Mouse (Mus musculus) MEL-GATA-1-ER (cell line): Measurements from ENCODE around the gene Hspb6.

Source experiments
- DNase-seq: peaks from one replicate; pipeline ENCODE4 v3.0.0-alpha.2; 2012; ENCODE audit warnings: low read depth; ENCODE audit errors: extremely low read depth

The Hspb6 gene

DNA sequence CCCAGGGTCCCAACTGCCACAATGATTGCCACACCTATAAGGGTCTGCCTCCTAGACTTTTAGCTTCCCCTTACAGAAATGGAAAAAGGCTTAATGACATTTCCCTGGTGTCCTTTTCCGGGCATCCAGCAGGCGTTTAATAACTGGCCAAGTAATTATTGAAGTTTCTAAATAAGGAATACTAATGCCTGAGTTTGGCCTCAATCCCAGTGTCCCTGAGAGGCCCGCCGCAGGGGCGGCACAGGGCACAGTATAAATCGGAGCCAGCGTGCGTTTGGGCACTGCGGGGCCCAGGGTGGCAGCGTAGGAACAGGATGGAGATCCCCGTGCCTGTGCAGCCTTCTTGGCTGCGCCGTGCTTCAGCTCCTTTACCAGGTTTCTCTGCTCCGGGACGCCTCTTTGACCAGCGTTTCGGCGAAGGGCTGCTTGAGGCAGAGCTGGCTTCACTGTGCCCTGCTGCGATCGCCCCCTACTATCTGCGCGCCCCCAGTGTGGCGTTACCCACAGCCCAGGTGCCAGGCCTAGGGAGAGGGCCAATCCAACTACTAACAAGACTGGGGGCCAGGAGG lies 1.1 kb downstream of the Hspb6 start:
- DNase-seq: no peak

DNA sequence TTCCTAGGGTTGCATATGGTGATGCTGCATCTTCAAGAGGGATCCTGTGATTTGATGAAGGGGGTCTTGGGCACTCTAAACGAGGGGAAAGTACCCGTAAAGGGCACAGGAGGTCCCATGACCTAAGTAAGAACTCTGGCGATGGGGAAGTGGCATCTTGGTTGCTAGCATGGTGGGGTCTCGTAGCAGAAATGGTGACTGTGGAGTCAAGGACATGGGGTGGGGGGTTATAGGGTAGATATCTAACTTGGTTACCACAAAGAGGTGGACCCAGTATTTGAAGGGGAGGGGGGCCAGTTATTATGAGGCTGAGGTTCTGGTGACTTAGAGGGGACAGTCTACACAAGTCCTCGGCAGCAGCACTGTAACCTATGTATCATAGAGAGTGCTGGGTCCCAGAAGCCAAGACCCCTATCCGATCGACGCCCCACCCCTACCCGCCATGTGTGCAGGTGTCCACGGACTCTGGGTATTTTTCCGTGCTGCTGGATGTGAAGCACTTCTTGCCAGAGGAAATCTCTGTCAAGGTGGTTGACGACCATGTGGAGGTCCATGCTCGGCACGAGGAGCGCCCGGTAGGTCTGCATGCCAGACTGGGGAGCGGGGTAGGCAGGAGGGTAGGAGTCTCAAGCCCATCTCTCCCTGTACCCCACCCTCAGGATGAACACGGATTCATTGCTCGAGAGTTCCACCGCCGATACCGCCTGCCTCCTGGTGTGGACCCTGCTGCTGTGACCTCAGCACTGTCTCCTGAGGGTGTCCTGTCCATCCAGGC lies 2.0 kb downstream of the Hspb6 start:
- no peak for DNase-seq

DNA sequence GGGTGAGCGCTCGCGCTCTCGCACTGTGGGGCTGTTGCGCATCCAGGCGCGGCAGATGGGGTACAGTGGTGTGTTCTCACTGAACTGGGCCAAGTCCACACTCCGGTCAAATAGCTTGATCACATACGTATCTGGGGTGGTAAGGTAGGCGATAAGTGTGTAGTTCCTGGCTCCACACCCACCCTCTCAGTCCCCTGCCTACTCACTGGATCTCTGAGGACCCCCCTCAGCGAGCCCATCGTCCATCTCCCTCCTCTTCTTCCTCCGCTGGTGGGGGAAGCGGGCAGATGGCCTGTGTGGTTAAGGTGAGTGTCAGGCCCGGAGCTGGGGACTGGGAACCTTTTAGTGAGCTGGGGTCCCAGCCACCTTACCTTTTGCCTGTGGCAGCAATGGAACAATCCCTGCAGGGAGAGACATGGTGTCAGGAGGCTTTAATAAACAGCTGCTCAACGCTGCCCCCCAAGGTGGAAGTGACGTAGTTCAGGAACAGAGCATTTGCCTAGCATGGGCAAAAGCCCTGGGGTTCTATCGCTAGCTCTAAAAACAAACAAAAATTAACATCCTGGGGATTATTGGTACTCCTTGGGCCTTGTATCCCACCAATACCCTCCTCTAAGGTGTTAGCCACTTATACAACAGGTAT lies 5.0 kb downstream of the Hspb6 start:
- DNase-seq: no peak

DNA sequence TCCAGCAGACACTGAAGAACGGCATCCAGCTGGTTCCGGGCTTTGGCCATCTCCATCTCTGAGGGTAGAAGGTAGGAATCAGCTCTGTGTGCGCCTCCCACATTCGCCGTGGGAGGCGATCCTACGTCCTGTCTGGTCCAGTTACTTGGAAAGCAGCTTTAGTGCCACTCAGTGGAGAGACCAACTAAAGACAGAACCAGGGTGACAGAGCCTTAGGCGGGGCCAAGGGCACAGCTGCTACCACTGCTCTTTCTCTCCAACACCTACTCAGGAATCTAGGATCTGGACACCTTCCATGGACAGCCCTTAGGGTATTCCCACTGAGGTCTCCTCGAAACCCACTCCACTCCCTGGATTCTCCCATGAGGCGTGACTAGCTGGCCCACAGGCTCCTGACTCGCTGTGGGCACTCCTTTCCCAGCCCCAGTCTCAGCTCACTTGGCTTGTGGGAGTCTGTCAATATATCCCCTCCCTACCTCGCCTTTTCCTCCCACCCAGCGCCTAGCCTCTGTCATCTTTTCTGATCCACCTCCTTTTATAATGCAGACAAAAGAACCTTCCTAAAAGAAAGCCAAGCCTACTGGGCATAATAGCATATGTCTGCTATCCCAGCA lies 6.0 kb downstream of the Hspb6 start:
- DNase-seq: no peak

DNA sequence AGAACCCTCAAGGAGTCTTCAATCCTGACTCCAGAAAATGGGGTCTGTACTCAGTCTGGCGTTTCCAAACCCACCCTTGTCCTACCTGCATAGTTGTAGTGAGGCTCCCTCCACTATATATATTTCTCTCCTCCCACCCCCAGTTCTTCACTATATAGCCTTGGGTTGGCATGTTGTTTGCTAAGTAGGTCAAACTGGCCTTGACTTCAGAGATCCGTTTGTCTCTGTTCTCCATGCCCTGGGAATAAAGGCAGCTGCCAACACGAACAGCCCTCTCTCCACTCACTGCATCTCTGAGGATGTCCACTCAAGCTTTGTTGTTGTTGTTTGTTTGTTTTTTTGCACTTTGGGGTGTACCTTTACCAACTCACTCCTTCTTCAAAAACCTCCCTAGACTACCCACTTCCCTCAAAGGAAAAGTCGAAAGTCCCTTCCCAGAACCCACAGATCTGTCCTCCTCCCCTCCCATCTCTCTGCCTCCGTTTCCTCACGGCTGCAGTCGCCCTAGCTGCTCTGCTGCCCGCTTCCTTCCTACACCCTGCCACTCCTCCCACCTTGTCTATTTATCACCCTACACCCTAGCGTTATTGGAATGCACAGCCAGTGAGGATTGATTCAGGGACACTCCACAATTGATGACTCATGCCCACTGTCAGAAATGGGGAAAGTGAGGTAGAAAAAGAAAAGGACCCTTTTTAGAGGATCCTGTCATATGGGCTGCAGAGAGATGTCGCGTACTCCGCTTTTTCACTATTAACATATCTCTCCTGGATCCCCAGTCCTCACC lies 6.9 kb downstream of the Hspb6 start:
- no peak for DNase-seq

DNA sequence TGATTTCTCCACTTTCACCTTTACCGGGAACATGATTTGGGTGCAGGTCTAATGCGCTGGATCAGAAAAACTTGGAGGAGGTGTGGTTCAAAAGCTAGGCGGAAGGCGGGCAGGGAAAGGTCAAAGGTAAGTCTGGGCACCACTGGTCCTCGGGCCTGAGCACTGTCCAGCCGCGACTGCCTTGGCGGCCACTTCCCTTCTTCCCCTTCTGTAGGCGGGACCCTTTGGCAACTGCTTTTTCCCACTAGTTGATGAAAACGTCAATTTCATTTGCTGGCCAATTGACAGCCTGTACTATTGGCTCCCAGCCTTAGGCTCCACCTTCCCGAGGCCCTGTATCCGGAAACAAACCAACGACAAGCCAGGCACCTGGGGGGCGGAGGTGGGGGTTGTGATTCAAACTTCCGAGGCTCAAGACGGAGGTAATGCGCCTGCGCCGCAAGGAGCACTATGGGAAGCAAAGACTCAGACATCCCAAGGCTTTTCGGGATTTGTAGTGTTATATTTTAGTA lies 7.5 kb downstream of the Hspb6 start, which contains the start of gene Lin37:
Lin37 (minus strand) TSS at position 396 of the 512 bp plus-strand sequence.
- DNase-seq: peak; percentile 96

DNA sequence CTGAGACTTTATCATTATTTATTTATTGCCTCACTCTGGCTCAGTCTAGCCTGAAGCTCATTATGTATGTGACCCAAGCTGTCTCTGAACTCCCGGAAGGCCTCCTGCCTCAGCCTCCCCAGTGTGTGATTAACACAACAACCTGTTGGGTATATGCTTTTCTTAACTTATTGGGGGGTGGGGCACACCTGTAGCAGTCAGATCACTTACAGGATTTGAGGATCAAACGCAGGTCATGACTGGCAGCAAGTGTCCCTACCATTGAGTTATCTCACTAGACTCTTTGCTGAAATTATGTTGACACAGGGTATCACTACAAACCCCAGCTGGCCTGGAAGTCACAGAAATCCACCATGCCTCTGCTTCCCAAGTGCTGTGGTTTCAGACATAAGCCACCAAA lies 8.3 kb downstream of the Hspb6 start:
- no peak for DNase-seq

DNA sequence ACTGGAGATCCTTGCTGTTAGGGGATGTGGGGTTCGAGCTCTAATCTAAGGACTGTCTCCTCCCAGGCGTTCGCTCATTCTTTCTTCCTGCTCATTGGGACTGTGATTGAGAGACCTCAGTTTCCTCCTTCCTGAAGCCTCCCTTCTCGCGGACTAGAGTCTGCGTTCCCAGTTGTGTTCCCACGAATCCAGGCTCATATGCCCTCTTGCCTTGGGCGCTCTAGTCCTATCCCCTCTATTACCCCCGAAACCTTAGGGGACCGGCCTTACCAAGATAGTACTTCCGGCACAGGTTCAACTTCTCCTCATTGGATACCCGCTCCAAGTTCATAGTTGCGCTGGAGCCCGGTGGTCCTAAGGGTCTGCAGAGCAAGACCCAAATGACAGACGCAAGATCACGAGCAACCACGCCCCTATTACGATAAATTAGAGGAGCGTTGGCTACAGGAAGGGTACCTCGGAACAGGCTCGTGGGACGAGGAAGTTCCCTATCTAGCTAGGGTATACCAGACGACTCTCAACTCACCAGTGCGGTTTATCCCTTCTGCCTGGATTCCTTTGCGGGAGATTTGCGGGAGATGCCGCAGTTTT lies 10.6 kb downstream of the Hspb6 start:
- DNase-seq: peak; percentile 59

DNA sequence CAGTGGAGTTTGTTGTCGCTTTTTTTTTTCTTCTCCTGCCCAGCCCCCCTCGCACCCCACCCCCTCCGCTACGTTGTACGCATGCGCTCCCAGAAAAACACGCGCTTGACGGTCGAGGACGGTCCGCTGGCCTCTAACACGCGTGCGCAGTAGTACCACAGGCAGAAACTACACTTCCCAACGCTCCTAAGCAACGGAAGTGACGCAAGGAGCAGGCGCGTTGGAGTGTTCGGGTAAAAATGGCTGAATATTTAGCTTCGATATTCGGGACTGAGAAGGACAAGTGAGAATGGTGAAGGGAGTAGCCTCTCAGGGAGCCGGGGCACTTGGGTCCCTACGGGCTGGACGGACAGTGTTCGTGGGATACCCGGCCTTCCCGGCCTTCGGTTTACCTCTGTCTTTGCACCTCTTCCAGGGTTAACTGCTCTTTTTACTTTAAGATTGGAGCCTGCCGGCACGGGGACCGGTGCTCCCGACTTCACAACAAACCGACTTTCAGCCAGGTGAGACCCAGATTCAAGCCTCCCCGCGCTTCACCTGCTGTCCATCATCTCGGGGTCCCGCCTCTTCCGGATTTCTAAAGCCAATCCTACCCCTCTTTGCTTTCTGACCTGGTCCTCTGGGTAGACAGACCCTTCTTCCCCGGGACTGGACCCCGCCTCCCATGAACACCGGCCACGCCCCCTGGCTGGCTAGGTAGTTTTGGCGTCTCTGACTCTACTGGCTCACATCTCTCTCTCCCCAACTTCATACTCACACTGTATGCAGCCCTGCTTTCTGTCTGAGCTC lies 11.3 kb downstream of the Hspb6 start, which contains the start of the genes U2af1l4, Gm49396 and Psenen:
U2af1l4 (plus strand) TSS at position 185 of the 789 bp plus-strand sequence.
Gm49396 (plus strand) TSS at position 228 of the 789 bp plus-strand sequence.
Psenen (minus strand) TSS at position 511 of the 789 bp plus-strand sequence.
- peak; percentile 91 for DNase-seq

DNA sequence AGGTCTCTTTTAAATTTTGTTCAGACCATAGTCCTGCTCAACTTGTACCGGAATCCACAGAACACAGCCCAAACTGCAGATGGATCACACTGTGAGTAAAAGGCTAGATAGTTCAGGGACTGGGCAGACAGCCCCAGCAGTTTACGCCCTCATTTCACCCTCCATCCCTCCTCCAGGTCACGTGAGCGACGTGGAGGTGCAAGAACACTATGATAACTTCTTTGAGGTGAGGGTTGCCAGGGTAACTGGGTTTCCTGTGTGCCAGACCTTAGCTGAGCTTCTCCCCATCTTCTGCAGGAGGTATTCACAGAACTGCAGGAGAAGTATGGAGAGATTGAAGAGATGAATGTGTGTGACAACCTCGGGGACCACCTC lies 11.9 kb downstream of the Hspb6 start:
- DNase-seq: no peak

DNA sequence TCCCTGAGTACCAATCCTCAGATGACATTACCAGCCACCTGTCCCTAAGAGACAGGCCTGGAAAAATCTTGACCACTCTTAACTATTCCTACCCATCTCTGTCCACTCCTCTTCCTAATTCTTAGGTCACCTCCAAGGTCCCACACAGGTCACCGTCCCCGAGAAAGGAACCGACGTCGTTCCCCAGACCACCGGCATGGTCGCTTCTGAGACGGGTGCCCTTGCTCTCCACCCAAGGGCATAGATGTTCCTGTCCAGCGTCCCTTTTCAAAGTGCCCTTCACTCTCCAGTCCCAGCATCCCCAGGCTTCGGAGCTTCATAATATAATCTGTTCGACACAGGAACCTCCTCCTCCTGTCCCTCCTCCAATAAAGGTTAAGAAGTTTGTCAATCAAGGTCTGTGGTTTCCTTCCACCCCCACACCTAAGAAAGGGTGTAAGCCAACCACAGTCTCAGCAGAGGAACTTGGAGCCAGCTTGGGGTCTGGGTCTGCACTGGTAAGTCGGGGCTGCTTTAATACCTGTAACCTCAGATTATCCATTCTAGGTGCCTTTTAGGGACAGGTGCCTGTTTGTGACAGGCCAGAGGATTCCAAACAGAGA lies 13.1 kb downstream of the Hspb6 start, which contains the start of gene Igflr1:
Igflr1 (plus strand) TSS at position 458 of the 602 bp plus-strand sequence.
- no peak for DNase-seq

DNA sequence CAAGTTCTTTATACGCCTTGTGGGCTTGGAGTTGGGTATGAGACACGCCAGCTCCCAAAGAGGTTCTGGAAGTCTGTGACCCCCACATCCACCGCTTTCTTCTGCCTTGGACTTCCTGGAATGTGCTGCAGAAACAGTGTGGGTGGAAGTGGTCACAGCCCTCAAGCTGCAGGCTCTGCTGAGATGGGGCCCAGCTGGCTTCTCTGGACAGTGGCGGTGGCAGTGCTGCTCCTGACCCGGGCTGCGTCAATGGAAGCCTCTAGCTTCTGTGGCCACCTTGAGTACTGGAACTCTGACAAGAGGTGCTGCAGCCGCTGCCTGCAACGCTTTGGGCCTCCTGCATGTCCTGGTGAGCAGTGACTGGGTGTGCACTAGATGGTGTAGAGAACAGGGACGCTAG lies 14.1 kb downstream of the Hspb6 start:
- DNase-seq: no peak

DNA sequence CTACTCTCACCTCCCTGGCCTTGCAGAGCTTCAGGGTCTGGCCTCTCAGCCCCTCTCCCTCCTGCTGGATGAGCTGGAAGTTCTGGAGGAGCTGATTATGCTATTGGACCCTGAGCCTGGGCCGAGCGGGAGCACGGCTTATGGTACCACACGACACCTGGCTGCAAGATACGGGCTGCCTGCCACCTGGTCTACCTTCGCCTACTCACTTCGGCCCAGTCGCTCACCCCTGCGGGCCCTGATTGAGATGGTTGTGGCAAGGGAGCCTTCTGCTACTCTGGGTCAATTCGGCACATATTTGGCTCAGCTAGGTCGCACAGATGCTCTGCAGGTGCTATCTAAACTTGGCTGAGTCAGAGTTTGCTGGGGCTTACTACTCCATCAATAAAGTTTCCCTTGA lies 15.6 kb downstream of the Hspb6 start:
- DNase-seq: no peak

DNA sequence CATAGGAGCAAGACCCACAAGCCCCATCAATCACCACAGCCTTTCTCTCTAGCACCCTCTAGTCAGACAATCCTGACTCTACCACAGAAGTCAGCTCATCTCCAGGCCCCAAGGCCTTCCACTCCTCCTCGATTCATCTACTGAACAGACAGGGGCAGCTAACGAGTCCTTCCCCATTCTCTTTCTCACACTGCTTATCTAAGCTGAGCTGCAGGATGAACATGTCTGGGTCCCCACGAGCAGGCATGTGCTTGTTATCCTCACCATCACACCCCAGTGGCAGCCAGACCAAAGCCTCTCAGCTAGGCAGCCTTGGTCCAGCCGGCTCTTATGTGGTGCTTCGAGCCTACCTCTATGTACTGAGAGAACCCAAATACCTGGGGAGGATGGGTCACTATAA lies 20.4 kb downstream of the Hspb6 start:
- DNase-seq: no peak

DNA sequence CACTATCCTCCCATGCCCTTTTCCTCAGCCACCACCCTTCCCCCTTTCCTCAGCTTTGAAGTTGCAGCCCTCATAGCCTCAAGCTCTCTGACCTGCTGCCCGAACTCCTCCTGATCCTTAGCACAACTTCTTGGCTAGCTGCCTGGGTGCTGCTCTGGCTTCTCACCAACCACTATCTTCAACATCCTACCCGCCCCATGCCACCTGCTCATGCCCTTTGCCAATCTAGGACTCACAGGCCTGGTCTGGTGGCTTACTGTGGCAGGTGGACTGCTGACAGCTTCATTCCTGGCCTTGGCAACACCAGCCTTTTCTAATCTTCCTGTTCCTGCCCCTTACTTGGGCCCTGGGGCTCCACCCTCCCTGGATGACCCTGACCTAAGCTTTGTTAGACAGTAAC lies 21.0 kb downstream of the Hspb6 start:
- no peak for DNase-seq

DNA sequence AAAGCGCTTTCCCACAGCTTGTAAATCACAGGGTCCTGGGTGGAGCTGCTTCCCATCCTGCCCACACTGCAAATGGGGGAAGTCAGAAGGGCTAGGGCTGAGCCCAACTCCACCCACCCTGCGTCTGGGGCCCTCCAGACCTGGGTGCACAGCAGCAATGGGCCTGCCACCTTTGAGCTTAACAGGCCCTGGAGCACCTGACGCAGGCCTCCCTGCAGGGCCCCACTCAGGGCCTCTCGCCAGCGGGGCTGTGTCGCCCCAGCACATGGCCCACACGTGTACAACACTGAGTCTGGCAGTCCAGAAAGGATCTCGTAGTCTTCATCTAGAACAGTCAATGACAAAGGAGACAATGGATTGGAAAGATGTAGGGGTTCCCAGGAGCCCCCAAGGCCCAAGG lies 28.0 kb downstream of the Hspb6 start:
- no peak for DNase-seq

DNA sequence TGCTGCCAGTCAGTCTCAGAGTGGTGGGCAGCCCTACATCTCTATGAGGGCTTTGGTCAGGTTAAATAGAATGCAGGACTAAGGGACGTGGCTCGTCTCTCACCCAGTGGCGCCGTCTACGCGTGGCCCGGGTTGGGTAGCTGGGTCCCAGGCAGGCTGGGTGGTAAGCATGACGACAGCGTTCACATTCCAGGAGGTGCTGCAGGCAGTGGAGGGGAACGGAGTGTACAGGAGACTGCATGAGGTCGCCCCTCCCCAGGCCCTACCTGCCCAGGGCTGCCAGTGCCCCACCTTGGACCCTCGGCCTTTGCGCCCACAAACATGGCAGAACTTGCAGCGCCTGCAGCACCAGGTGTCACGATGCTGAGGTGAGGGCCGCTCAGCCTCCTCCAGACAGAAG lies 29.6 kb downstream of the Hspb6 start:
- no peak for DNase-seq

DNA sequence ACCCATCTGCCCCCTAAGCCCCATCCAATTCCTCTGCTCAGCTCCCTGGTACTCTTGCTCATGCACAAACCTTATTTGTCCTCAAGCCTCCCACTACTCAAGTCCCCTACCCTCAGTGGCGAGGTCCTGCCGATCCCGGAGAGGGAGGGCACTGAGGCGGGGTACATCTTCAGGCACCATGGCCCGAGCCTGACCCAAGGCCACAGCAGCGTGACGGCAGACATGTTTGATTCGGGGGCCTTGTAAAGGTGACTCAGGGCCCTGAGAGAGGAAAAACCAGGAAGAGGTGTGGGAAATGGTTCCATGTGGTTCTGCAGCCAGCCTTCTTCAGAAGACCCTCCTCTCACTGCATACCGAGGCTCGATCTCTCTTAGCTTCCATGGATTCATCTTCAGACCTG lies 32.4 kb downstream of the Hspb6 start:
- no peak for DNase-seq

DNA sequence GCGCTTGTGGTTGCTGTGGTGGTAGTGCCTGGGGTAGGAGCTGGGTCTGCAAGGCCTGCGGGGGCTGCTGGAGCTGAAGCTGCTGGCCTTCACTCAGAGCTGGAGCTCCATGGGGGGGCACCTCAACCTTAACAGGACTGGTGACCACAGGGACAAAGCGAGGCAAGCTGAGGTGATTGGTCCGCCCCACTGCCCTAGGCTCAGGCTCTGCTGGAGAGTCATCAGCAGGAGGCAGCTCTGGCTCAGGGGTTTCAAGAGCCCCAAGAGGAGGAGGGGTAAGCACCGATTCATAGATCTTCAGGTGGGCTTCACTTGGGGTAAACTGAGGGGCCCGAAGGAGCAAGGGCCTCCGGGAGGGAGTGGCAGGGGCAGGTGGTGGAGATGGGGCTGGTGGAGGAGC lies 33.2 kb downstream of the Hspb6 start:
- no peak for DNase-seq
